Mouse (Mus musculus) myocyte (in vitro differentiated cells): Measurements from ENCODE around the gene Tram2. TPM values are rescaled to one million over a fixed set of nuclear protein-coding genes. Genes with fewer than 3 reads are reported as not detected.
A peak's percentile ranks its signal among the peaks of the same experiment; 100 is the strongest.

ENCODE experiments used
- H3K27me3 ChIP-seq: one replicate; pipeline ENCODE4 v1.6.1; 2011; ENCODE audit not compliant: control insufficient read depth, insufficient read depth, insufficient read length
- H3K36me3 ChIP-seq: one replicate; pipeline ENCODE4 v1.6.1; 2011; ENCODE audit not compliant: control insufficient read depth, insufficient read depth
- H3K4me2 ChIP-seq: one replicate; pipeline ENCODE4 v1.6.1; 2011; ENCODE audit warnings: low read depth, control low read depth
- H3K4me3 ChIP-seq: one replicate; pipeline ENCODE4 v1.5.1; 2011; ENCODE audit warnings: mild to moderate bottlenecking, control low read depth, moderate library complexity
- H3K79me2 ChIP-seq: one replicate; pipeline ENCODE4 v1.6.1; 2011; ENCODE audit not compliant: control insufficient read depth, insufficient read depth
- H3ac ChIP-seq: one replicate; pipeline ENCODE4 v1.6.1; 2011; ENCODE audit not compliant: control insufficient read depth, insufficient read length
- CEBPB ChIP-seq: IDR thresholded peaks from 2 replicates; pipeline ENCODE4 v1.6.1; 2011; ENCODE audit warnings: mild to moderate bottlenecking, moderate library complexity; ENCODE audit not compliant: poor library complexity, insufficient read depth, severe bottlenecking
- E2F4 ChIP-seq: IDR thresholded peaks from one replicate; pipeline ENCODE4 v1.6.1; 2011; ENCODE audit warnings: mild to moderate bottlenecking, control low read depth, moderate library complexity; ENCODE audit not compliant: insufficient read depth
- MAX ChIP-seq: IDR thresholded peaks from one replicate; pipeline ENCODE4 v1.6.1; 2011; ENCODE audit warnings: low read depth, mild to moderate bottlenecking, control low read depth
- MYOD1 ChIP-seq, 3 experiments: IDR thresholded peaks; one replicate each; pipeline ENCODE4 v1.6.1; 2011; ENCODE audit warnings: control low read depth in 2 of 3, low read depth in 2 of 3, mild to moderate bottlenecking in 2 of 3, moderate library complexity in 1 of 3; ENCODE audit not compliant: insufficient read length in 2 of 3, control insufficient read depth in 1 of 3
- MYOG ChIP-seq, 3 experiments: IDR thresholded peaks; one replicate each; pipeline ENCODE4 v1.6.1; 2011; ENCODE audit warnings: control low read depth in 2 of 3, low read depth in 2 of 3, mild to moderate bottlenecking in 2 of 3; ENCODE audit not compliant: insufficient read length in 2 of 3, control insufficient read depth in 1 of 3, insufficient read depth in 1 of 3
- POLR2A ChIP-seq: IDR thresholded peaks from one replicate; pipeline ENCODE4 v1.6.1; 2011; ENCODE audit warnings: low read depth, mild to moderate bottlenecking, control low read depth, moderate library complexity; ENCODE audit not compliant: insufficient read length
- POLR2AphosphoS2 ChIP-seq: IDR thresholded peaks from one replicate; pipeline ENCODE4 v1.6.1; 2011; ENCODE audit warnings: low read depth, control low read depth; ENCODE audit not compliant: insufficient read length
- REST ChIP-seq: IDR thresholded peaks from one replicate; pipeline ENCODE4 v1.6.1; 2011; ENCODE audit warnings: mild to moderate bottlenecking, control low read depth, moderate library complexity; ENCODE audit not compliant: insufficient read depth, insufficient read length
- SRF ChIP-seq: IDR thresholded peaks from one replicate; pipeline ENCODE4 v1.6.1; 2011; ENCODE audit warnings: low read depth; ENCODE audit not compliant: control insufficient read depth, insufficient read length
- TCF12 ChIP-seq: IDR thresholded peaks from one replicate; pipeline ENCODE4 v1.6.1; 2011; ENCODE audit warnings: mild to moderate bottlenecking, control low read depth; ENCODE audit not compliant: poor library complexity, insufficient read depth, severe bottlenecking
- TCF3 ChIP-seq: IDR thresholded peaks from one replicate; pipeline ENCODE4 v1.6.1; 2011; ENCODE audit warnings: low read depth, control low read depth; ENCODE audit not compliant: insufficient read length
- USF1 ChIP-seq: IDR thresholded peaks from one replicate; pipeline ENCODE4 v1.6.1; 2011; ENCODE audit warnings: low read depth, mild to moderate bottlenecking, control low read depth, moderate library complexity
- polyA plus RNA-seq: library from polyadenylated mRNA; unstranded; fragments of >200 nt; fragmentation: generic; extraction: Trizol; gene quantifications from one replicate; pipeline ENCODE4 v1.2.1, GENCODE M21; 2012; ENCODE audit warnings: missing spikeins

Tram2 gene
- polyA plus RNA-seq, 1 experiment = 4.2 TPM

GRCm38 (mm10) chr1:21068491-21068890 lies 10.5 kb downstream of the Tram2 start:
- peaks cover 24% of the 10 kb centered on the region for H3K79me2 ChIP-seq
- no peak overlapping the region for H3ac ChIP-seq
- H3K4me2 ChIP-seq = no peak overlapping the region
- no peak for TF ChIP-seq TCF3
- no peaks in the 10 kb centered on the region for H3K27me3 ChIP-seq
- H3K4me3 ChIP-seq = no peak overlapping the region
- no peaks in the 10 kb centered on the region for H3K36me3 ChIP-seq

GRCm38 (mm10) chr1:21067536-21068221 lies 11.3 kb downstream of the Tram2 start:
- TF ChIP-seq POLR2A = no peak
- TF ChIP-seq USF1 = no peak
- Histone ChIP-seq H3K4me2 (no peak overlapping the region), H3K4me3 (no peak overlapping the region), H3ac (no peak overlapping the region), H3K27me3 (no peaks in the 10 kb centered on the region), H3K79me2 (peaks cover 24% of the 10 kb centered on the region), H3K36me3 (no peaks in the 10 kb centered on the region)

- Histone ChIP-seq H3K79me2 (peaks cover 12% of the 10 kb centered on the region), H3K27me3 (no peaks in the 10 kb centered on the region), H3K4me3 (no peak overlapping the region), H3K4me2 (no peak overlapping the region), H3ac (no peak overlapping the region), H3K36me3 (no peaks in the 10 kb centered on the region)
- no peak for TF ChIP-seq TCF12
- no peak for TF ChIP-seq USF1
- TF ChIP-seq MYOD1 (IDR thresholded peaks at IDR 0.05; ENCODE audit: control insufficient read depth in 1 of 3, insufficient read length in 2 of 3, low read depth in 2 of 3) = peak in 2 of 3 experiments; percentile 30 to 88
- no peak for TF ChIP-seq SRF
These were observed 14.9 kb downstream of the Tram2 start for GRCm38 (mm10) chr1:21064153-21064552.

- no peak for TF ChIP-seq POLR2AphosphoS2
- no peak for TF ChIP-seq MAX
- TF ChIP-seq SRF = no peak
- TF ChIP-seq POLR2A = no peak
- no peak for TF ChIP-seq TCF12
- no peak for TF ChIP-seq REST
- TF ChIP-seq TCF3 = no peak
- no peak for TF ChIP-seq CEBPB
- no peak for TF ChIP-seq MYOG (IDR thresholded peaks at IDR 0.05; ENCODE audit: control insufficient read depth in 1 of 3, insufficient read depth in 1 of 3, insufficient read length in 2 of 3, low read depth in 2 of 3)
- no peak for TF ChIP-seq USF1
- no peak for TF ChIP-seq MYOD1 (IDR thresholded peaks at IDR 0.05; ENCODE audit: control insufficient read depth in 1 of 3, insufficient read length in 2 of 3, low read depth in 2 of 3)
These were observed 19.5 kb downstream of the Tram2 start for GRCm38 (mm10) chr1:21059385-21060109.

GRCm38 (mm10) chr1:21053009-21053408 lies 26.0 kb downstream of the Tram2 start:
- no peaks in the 10 kb centered on the region for H3K27me3 ChIP-seq
- H3K36me3 ChIP-seq = no peaks in the 10 kb centered on the region
- no peak overlapping the region for H3ac ChIP-seq
- H3K4me2 ChIP-seq = peak overlapping the region; percentile 75
- H3K79me2 ChIP-seq = peaks cover 5% of the 10 kb centered on the region
- TF ChIP-seq TCF3 (no peak), E2F4 (no peak), USF1 (no peak), MYOD1 (IDR thresholded peaks at IDR 0.05; ENCODE audit: control insufficient read depth in 1 of 3, insufficient read length in 2 of 3, low read depth in 2 of 3) (no peak), REST (no peak), CEBPB (no peak), POLR2A (no peak), TCF12 (no peak), MYOG (IDR thresholded peaks at IDR 0.05; ENCODE audit: control insufficient read depth in 1 of 3, insufficient read depth in 1 of 3, insufficient read length in 2 of 3, low read depth in 2 of 3) (no peak), SRF (no peak), MAX (no peak), POLR2AphosphoS2 (no peak)
- H3K4me3 ChIP-seq = no peak overlapping the region

More at GRCm38 (mm10) chr1:21059385-21060109, 19.5 kb downstream of the Tram2 start:
- Histone ChIP-seq H3K36me3 (no peaks in the 10 kb centered on the region), H3K4me2 (no peak overlapping the region), H3K27me3 (no peaks in the 10 kb centered on the region), H3K4me3 (no peak overlapping the region), H3ac (no peak overlapping the region), H3K79me2 (peaks cover 4% of the 10 kb centered on the region)
